Mouse (Mus musculus) gastrocnemius, adult 8-10 months (tissue): ENCODE measurements around the gene Ltf. TPM values are rescaled to one million over a fixed set of nuclear protein-coding genes. Genes with fewer than 3 reads are reported as not detected.
A peak's percentile ranks its signal among the peaks of the same experiment; 100 is the strongest.

Experiments used
- DNase-seq, 2 experiments: peaks; one replicate each; pipeline ENCODE4 v3.0.0; 2022; ENCODE audit warnings: low spot score in 2 of 2
- total RNA-seq, 4 experiments: library from RNA; stranded (reverse); gene quantifications; 2 replicates each; pipeline ENCODE4 v1.2.4; 2022

The Ltf gene
- total RNA-seq, 4 experiments from 2014 or later = not detected

DNA sequence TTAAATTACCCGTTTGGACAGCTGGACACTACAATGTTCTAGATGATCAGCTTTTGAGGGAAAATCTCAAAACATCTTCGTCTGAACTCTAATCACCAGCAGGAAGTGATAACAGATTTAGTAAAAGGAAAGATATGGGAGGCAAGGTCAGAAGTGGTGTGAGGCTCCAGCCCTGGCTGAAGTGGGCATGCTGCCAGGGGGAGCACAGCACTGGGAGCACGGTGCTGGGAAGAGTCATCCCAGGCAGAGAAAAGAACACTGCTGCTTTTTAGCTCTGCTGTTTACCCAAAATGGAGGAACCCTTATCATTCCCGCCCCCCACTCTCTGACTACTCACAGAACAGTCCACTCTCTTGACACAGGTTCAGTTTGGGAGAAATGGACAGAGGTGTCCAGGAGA is 20.9 kb downstream of the Ltf start:
- no peak for DNase-seq

DNA sequence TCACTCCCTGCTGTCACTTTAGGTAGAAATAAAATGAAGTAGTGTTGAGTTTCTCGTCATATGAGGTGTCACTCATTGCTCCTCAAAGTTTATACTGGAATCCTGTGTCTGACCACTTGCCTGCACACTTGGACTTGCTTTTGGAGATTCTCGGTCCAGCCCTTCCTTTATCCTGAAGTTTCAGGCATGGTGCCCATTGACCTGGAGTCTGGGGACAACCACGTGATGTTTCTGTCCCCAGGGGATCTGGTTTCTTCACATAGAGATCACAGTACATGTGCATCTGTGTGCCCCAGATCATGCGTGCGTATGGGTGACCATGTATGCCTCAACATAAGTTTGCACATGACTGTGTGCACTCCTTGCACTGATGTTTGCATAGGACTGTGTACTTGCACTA is 23.2 kb downstream of the Ltf start:
- no peak for DNase-seq

DNA sequence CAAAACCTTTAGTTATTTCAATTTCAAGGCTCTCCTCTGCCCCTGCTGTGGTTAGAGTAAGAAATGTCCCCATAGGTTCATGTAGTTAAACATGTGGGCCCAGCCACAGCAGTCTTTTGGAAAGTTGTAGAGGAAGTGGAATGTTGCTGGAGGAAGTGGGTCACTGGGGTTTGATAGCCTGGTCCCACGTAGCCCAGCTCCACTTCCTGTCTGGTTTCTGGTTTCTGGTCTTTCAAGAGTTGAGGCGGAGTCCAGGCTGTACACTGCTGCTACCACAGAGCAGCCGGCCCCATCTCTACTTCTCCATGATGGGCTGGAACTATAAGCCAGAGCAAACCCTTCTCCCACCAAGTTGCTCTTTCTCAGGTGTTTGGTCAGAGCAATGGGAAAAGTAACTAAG is 27.2 kb downstream of the Ltf start:
- DNase-seq = no peak

DNA sequence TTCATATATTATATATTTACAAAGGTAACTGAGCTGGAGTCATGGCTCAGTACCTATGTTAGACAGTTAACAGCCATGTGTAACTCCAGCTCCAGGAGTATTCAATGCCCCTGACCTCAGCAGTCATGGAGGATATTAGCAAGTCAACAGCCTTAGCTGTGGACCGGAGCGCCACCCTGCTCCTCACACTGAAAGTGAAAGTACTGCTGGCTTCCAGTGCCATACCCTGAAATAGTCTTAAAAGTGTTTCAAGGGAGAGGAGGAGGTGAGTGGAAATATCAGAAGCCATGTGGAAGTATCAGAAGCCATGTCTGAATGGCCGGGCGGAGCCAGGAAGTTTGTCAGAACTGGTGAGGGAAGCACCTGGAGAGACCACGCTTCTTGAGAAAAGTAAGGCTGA is 28.2 kb downstream of the Ltf start:
- no peak for DNase-seq

DNA sequence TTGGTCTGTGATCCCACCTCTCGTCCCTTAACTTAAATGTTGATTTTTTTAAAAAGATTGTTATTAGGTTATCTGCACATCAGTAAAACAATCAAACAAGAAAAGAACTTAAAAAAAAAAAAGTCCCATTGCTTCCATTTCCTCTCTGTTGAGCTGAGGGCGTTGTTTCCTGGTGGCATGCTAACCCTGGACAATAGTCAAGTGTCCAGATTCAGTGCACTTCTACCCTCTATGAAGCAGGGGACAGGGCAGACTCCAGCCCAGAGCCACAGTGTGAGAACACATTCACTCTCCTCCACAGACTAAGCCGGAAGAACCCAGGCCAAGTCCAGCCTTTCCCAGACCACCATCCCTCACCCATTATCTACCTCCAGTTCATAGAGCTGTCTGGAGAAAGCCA is 29.4 kb downstream of the Ltf start:
- no peak for DNase-seq

DNA sequence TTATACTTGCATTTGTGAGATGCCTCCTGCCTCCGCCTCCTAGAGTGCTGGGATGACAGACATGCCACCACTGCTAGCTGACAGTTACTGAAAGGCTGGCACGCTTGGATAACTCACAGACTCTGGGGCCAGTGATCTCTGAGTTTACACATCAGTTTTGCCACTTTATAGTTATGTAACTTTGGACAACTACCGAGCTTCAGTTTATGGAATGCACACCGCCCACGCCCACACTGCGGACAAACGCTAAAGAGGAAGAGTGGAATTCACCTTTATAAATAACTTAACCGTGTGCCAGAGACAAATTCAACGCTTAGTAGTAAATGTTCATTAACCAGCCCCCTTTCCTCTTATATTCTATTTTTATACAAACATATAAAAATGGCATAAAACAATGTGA is 35.9 kb downstream of the Ltf start:
- no peak for DNase-seq

DNA sequence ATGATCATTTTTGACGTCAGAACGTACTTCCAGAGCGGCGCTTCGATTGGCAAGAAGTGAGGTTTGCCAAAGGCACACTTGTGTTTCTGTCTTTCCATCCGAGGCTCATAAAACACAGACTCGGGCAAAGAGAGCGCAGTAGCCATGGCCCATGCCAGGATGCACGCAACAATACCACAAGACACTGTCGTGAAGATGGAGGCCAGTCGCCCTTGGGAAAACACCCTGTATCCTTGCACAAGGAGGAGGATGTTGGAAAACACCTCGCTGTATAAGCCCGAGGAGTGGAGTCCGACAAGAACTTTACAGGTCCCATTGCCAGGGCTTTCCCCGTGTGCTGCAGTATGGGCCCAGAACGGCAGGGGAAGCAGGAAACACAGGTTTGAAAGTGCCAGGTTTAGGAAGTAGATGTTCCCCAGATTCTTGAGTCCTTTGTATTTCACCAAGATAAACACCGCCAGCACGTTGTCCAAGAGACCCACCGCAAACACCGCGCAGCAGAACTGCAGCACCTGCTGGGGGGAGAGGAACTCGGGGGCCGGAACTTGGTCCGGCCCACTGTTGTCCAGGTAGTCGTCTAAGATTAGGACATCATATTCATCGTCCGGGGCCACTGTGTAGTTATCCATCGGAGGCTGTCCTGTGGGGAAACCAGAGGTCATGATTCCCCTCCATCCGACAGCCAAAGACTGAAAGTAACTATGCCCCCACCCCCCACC is 36.9 kb downstream of the Ltf start:
- DNase-seq = no peak

DNA sequence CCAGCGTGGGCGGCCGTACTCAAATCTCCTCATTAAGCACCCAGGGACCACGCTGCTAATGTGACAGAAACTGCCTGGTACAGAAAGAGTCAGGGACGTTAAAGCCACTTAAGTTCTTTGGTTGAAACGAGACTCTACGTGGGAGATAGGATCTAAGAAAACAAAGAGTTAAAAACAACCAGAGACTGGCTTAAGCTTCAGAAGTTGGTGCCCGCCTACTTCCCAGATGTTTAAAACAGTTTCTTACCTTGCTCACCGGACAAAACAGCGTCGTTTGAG is 37.4 kb downstream of the Ltf start:
- DNase-seq = no peak

DNA sequence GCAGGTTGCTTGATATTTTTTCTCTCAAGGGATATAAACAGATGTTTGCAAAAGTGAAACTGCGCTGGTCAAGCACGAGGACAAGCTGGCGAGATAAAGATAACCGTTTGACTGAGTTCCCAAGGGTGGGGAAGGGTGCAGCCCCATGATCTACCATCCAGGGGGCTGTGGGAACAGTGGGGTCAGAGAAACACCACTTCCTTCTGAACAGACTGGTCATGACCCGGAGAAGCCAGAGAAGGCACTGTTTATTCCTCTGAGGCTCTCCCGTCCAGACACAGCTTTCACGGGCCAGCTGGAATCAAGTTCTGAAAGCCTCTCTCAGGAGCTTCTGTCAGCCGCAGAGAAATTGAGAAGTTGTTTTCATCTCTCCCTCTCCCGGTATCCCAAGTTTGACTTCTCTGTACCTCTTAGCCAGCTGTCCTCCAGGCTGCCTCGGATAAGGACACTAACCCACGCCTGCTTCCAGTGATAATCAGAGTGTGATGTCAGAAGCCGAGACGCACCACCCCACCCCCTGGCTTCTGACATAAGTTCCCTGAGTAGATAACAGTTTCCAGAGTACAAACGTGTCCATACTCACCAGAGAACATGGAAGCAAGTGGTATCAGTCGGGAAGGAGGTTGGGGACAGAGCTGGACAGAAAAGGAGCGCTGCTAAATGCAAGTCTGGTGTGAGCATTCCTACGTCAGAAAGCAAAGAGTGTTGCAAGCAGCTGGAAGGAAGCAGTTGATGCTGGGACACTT is 37.9 kb downstream of the Ltf start, which contains the start of gene Ccrl2:
TSS of gene Ccrl2 (minus strand) at position 722 of the 746 bp plus-strand sequence.
- peak; percentile 16 to 22 for DNase-seq

DNA sequence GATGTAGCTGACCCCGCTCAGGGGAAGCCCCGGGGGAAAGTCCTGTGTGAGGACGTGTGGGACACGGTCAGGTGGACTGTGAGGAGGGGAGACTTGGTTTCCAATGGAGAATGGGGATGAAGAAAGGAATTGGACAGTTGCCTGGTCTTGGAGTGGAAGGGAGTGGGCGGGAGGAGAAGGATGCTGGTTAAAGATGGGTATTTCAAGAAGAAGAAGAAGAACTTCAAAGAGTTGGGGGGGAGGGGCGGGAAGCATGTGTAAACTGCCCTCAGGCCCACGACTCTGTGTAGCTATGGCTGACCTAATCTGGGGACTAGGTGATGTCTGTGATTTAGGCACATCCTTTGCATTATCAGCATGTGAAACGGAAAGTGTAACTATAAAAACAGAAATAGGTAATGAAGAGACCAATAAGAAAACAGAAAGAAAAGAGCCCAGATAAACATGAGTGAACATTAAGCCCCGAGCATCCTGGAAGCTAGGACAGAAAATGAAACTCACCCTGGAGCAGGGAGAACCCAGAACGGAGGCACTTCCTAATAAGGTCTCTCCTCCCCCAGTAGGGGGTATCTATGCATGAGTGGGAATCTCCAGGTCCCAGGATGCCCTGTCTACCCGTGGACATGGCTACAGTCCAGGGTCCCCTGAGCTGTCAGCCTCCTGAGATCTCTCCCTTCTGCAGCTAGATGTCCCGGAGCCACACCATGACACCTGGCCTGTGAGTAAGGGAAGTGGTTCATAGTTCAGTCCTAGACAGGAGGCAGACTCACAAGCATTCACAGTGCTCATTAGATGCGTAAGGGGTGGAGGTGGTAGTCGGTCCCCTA is 38.7 kb downstream of the Ltf start:
- no peak for DNase-seq

DNA sequence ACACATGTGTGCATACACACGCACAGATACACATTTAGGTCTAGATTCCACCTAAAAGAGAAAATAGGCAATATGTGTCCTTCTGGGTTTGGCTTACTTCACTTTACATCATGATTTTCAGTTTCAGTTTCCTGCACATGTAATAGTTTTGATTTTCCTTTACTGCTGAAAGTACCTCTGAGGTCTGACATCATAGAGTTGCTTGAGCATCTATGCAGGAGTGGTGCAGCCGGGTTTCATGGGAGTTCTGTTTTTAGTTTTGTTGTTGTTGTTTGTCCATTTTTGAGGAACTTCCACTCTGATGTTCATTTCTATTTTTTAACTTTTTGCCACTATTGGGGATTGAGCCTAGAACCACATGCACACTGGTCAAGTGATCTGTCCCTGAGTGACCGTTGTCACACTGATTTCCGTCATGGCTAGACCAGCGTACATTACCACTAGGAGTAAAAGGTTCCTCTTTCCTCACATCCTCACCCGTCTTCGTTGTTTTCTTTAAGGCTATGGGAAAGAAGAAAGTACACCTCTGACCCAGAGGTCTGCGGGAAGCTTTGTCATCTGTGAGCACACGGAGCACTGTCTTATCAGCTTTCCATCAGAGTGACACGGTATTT is 40.0 kb downstream of the Ltf start:
- DNase-seq = no peak

DNA sequence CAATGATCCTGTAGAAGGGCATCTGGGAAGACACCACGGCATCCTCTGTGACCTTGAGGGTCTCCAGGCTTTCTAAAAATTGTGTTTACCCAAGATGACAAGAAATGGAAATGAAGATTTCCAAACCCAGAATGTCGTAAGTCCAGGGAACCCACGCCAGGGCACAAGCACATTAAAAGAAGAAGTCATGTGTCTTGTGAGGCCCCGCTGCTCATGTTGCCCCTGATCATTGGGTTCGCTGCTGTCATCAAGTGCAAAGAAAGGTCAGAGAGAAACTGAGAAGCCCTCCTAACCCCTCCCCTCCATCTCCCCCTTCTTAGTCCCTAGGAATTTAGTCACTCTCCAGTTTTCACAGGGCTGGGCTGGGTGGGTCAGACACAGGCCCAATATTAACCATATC is 43.8 kb downstream of the Ltf start:
- DNase-seq = no peak

DNA sequence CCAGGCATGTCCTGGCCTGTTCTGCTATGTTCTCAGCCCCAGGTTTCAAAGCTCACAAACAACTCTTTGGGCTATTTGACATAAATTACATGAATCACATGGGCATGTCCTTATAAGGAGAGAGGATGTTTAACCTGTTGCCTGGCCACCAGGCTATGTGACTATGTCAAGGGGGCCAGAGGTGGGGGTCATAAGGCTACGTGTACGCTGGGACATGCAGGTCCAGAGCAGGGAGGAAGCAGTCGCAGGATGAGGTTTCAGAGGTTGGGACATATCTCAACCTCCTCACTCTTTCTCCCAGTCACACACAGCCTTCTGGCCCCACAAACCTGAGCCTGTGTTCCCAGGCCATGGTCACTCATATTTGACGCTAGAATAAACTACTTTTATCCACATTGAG is 48.0 kb downstream of the Ltf start:
- no peak for DNase-seq

DNA sequence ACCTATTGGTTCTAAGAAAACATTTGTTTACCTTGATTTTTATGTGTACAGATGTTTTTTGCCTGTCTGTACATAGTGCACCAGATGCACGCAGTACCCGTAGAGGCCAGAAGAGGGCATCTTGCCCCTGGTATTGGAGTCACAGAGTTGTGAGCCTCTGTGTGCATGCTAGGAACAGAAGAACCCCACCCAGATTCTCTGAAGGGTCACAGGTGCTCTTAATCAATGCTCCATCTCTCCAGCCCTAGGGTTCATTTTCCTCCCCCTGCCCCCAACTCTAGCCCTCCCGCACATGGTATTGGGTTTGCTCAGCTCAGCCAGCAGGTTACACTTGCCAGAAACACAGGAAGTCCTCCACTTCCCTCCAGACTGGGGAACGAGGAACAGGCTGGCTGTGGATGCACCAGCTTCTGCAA is 51.5 kb downstream of the Ltf start:
- peak in 1 of 2 experiments; percentile 25 for DNase-seq

DNA sequence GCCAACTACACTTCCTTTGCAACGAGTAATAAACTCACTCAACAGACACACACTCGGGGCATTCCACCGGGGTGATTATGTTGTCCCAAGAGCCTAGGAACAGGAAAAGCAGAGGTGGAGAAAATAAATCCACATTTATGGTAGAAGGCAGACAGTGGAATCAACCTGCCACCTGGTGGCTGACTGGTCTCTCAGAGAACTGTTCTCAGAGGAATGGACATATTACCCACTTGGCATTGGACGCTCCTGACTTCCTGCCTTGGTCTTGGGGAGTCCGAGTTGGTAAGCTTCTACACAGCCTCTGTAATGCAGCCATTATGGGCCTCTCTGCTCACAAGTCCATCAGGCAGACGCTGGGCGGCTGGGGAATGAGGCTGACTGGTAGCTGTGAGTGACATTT is 53.1 kb downstream of the Ltf start:
- DNase-seq = peak in 1 of 2 experiments; percentile 17

DNA sequence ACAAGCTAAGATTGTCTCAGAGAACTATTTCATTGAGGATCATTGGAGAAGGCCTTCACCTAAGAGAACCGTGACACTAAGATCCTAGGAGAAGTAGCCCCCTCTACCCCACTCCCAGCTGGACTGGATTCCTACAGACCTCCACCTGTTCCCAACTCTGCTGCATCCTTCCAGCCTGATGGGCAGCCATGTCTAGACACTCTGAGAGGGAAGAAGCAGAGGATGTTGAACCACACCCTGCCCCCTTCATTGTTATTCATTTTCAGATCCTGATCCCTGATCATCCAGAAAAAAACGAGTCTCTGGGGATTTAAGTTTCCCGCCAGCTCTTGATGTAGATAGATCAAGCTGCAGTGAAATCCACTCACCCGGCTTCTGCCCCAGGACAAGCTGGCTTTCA is 53.9 kb downstream of the Ltf start:
- no peak for DNase-seq

DNA sequence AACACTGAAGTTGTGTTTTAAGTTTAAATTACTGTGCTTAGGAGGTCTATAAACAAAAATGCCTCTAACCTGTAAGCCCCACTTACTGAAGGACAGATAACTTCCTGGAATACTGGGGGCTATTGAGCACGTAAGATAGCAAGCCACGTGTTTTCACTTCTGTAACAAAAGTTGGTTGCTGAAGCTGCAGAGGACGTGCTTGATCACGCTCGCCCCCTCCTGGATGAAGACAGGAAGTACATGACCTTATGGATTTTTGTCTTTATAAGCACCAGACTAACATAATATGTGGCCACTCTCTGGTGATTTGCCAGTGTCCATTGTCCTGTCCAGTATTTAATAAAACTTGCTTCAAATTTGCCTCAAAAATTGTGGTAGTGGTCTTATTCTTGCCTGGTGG is 58.7 kb downstream of the Ltf start:
- DNase-seq = no peak

DNA sequence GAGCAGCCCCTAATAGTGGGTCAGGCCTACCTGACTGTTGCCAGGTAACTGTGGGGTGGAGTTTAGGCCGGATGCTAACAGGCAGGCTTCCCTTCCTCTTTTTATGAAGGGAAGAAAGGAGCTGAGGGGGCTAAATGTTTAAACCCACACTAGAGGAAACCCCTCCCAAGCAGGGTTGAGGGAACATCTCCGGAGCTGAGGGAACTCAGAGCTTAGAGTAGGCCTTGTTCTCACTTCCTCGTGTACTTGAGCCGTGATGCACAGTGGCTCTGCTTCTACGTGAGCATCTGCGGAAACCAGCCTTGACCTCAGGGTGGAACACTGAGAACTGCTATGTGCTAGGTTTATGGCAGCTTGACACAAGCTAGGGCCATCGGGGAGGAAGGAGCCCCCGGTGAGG is 61.7 kb downstream of the Ltf start:
- no peak for DNase-seq

DNA sequence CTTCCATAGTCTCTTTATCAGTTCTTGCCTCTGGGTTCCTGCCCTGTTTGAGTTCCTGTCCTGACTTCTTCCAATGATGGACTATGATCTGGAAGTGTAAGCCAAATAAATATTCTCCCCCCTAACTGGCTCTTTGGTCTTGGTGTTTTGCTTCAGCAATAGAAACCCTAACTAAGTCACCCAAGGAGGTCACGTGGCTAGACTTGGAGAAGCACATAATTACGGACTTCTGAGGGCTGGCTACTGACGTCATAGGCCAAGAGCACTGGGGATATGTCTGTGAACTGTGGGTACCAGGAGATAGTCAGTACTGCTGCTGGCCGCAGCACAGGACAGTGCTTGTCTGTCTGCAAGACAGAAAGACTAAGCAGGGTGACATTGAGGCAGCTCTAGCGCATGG is 62.7 kb downstream of the Ltf start:
- DNase-seq = no peak

DNA sequence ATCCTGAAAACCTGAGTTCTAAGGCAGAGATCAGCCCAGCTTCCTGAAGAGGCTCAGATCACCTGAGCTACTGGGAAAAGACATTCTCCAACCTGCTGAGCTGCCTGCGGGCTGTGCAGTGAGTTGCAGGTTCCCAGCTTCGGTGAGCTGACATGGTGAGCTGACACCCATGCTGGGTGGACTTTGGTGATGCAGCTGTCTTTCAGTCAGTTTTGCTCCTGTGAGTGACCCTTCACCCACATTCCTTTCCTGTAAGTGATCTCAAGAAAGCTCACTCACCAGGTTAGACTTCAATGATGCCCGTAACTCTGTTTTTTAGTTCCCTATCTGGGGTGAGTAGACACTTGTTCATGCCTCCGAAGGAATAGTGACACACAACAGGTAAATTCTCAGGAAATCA is 66.3 kb downstream of the Ltf start:
- no peak for DNase-seq

DNA sequence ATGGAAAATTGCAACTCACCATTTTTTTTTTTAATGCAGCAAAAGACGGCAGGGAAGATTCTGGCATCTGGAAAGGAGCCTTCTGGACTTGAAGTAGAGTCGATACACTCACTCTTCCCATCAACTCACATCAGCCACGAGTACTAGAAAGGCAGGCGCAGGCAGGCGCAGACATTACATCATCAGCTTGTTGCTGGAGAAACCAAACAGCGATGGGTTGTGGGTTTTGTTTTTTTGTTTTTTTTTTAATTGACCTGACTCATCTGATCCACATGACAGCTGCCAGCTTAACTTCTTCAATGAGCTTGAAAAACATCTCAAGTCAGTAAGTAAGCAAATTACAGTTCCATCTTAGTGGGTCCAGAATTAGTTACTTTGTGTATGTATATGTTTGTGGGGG is 67.1 kb downstream of the Ltf start:
- DNase-seq = no peak

DNA sequence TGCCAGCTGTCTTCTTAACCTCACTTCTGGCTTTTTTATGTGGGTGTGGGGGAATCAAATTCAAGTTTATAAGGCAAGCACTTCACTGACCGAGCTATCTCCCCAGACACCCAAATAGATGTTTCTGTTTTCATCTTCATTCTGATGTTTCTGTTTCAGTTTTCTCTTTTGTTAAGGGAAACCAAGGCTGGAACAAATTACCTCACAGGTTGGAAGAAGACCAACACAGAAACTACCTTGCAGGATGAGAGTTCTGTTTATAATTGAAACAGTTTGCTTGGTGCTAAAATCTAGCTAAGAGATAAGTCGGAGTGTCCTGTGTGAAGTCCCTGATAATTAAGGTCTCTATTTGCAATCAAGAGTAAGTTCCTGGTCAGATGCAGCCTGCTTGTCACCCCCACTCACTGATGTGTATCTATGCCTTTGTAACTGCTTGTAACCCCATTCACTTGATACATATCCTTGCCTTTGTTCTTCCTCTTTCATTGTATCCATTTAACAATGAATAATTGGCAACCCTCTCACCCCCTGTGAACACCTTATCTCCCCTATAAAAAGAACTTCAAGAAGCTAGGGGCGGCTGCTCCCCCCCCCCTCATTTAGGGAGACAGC is 68.0 kb downstream of the Ltf start:
- DNase-seq = no peak
